Mouse (Mus musculus) heart, embryonic 10.5 days (tissue): ENCODE measurements around the gene Cdc34b. TPM values are rescaled to one million over a fixed set of nuclear protein-coding genes. Genes with fewer than 3 reads are reported as not detected.
"Not testable (repeated sequence)": the region's sequence is repeated elsewhere in the genome, so short reads cannot be mapped to it uniquely, and the experiment has no call there.

Experiments
- DNase-seq: peaks from one replicate; pipeline ENCODE4 v3.0.0-alpha.2; 2017; ENCODE audit warnings: low spot score
- H3K27ac ChIP-seq: fragments of 300-500 bp; sonication (generic); 2 replicates; pipeline ENCODE4 v1.5.1; 2016; ENCODE audit warnings: mild to moderate bottlenecking
- H3K27me3 ChIP-seq: fragments of 300-500 bp; sonication (generic); 2 replicates; pipeline ENCODE4 v1.6.1; 2016; ENCODE audit warnings: mild to moderate bottlenecking; ENCODE audit not compliant: poor library complexity, insufficient read depth, severe bottlenecking
- H3K36me3 ChIP-seq: fragments of 300-500 bp; sonication (generic); 2 replicates; pipeline ENCODE4 v1.6.1; 2016; ENCODE audit warnings: mild to moderate bottlenecking, moderate library complexity
- H3K4me1 ChIP-seq: fragments of 300-500 bp; sonication (generic); 2 replicates; pipeline ENCODE4 v1.6.1; 2016; ENCODE audit warnings: mild to moderate bottlenecking
- H3K4me3 ChIP-seq: fragments of 300-500 bp; sonication (generic); 2 replicates; pipeline ENCODE4 v1.5.1; 2016; ENCODE audit warnings: mild to moderate bottlenecking, moderate library complexity
- H3K9me3 ChIP-seq: fragments of 300-500 bp; sonication (generic); 2 replicates; pipeline ENCODE4 v1.6.1; 2016; ENCODE audit warnings: mild to moderate bottlenecking, moderate library complexity
- WGBS: fragments of 180-500 bp; shearing (Covaris S2); methylation state at CpG from one replicate; pipeline ENCODE4 v1.1.7; 2016; 5-methylcytosine and 5-hydroxymethylcytosine counted together
- polyA plus RNA-seq: library from polyadenylated mRNA; unstranded; fragments of >200 nt; fragmentation: Nextera tagmentation; extraction: Ambion mirVana; gene quantifications from 2 replicates; pipeline ENCODE4 v1.2.1, GENCODE M21; 2016

The Cdc34b gene
- polyA plus RNA-seq: 0.16 TPM in 1 of 2 replicates, not detected in the other

DNA sequence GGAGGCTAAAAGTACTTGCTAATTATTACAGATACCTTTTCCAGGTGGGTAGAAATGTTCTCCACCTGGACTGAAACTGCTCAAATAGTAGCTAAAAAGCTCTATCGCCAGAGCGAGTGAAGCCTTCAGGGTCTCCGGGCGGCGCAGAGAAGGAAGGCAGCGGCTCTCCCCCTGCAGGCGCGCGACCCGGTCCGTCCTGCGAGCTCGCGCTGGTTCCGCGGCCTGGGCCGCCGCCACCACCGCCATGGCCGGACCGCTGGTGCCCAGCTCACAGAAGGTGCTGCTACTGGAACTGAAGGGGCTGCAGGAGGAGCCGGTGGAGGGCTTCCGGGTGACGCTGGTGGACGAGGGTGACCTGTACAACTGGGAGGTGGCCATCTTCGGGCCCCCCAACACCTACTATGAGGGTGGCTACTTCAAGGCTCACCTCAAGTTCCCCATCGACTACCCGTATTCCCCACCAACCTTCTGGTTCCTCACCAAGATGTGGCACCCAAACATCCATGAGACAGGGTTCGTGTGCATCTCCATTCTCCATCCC lies at the start of gene Cdc34b:
TSS of gene Cdc34b (plus strand) at position 51 of the 541 bp plus-strand sequence.
- H3K27me3 ChIP-seq: peaks cover 35% of the 10 kb centered on the region

GRCm38 (mm10) chr11:94692502-94692901 lies 49.1 kb upstream of the Cdc34b start:
- not testable (repeated sequence) for DNase-seq, H3K27ac ChIP-seq, H3K36me3 ChIP-seq, H3K9me3 ChIP-seq, H3K4me1 ChIP-seq, H3K27me3 ChIP-seq, H3K4me3 ChIP-seq

More for the DNA sequence above, at the start of gene Cdc34b:
- WGBS: 68% methylated on average over 29 of the region's 29 CpGs
- Histone ChIP-seq H3K36me3 (no peaks in the 10 kb centered on the region), H3K4me1 (no peaks in the 10 kb centered on the region), H3K4me3 (no peak within 1 kb of the TSS), H3K27ac (no peak within 1 kb of the TSS), H3K9me3 (peaks cover 7% of the 10 kb centered on the region; the same call in 1 of the 2 replicates)
- no peak for DNase-seq

DNA sequence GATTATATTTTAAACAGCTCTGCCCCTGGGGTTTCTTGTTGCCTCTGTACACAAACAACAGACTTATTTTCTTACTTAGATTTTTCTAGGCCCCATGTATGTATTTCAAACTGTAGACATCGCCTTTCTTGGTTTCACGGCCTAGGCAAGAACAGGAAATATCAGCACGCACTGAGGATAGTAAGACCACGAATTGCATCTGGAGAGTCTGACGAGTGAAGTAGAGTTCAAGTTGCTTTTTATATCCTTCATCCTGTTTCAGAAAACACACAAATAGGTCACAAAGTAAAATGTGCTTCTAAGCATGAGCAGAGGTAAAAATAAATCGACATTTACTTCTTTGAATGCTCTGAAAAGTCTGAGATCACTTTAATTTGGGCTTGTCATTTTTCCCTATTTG lies 46.1 kb upstream of the Cdc34b start:
- WGBS: 75% methylated on average over 6 of the region's 6 CpGs
- H3K9me3 ChIP-seq: no peaks in the 10 kb centered on the region
- peaks cover 9% of the 10 kb centered on the region; the same call in 1 of the 2 replicates for H3K4me1 ChIP-seq
- H3K27ac ChIP-seq: no peak overlapping the region
- DNase-seq: no peak
- no peak overlapping the region for H3K4me3 ChIP-seq
- H3K36me3 ChIP-seq: no peaks in the 10 kb centered on the region
- H3K27me3 ChIP-seq: no peaks in the 10 kb centered on the region

- H3K4me3 ChIP-seq: no peak overlapping the region
- no peak overlapping the region for H3K27ac ChIP-seq
- DNase-seq: no peak
- 87% methylated on average over 2 of the region's 2 CpGs for WGBS
- peaks cover 21% of the 10 kb centered on the region for H3K4me1 ChIP-seq
- H3K27me3 ChIP-seq: no peaks in the 10 kb centered on the region
- no peaks in the 10 kb centered on the region for H3K9me3 ChIP-seq
- no peaks in the 10 kb centered on the region for H3K36me3 ChIP-seq
These were observed 44.4 kb upstream of the Cdc34b start for GRCm38 (mm10) chr11:94697140-94697539.

GRCm38 (mm10) chr11:94697703-94698464 lies 43.7 kb upstream of the Cdc34b start:
- Histone ChIP-seq H3K27me3 (no peaks in the 10 kb centered on the region), H3K9me3 (no peaks in the 10 kb centered on the region), H3K4me3 (no peak overlapping the region), H3K36me3 (no peaks in the 10 kb centered on the region), H3K4me1 (peaks cover 21% of the 10 kb centered on the region), H3K27ac (no peak overlapping the region)
- WGBS: 37% methylated on average over 13 of the region's 13 CpGs
- DNase-seq: no peak

DNA sequence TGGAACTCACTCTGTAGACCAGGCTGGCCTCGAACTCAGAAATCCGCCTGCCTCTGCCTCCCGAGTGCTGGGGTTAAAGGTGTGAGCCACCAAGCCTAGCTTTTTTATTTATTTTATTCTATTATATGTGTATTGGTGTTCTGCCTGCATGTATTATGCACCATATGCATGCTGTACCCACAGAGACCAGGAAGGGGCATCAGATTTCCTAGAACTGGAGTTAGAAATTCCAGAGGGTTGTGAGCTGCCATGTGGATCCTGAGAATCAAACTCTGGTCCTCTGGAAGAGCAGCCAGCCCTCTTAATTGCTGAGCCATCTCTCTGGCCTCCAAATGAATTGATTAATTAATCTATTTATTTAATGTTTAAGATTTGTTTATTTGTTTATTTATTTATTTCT lies 42.2 kb upstream of the Cdc34b start:
- H3K27ac ChIP-seq: no peak overlapping the region
- H3K4me1 ChIP-seq: peaks cover 21% of the 10 kb centered on the region
- 89% methylated on average over 3 of the region's 3 CpGs for WGBS
- H3K9me3 ChIP-seq: no peaks in the 10 kb centered on the region
- no peaks in the 10 kb centered on the region for H3K36me3 ChIP-seq
- H3K27me3 ChIP-seq: no peaks in the 10 kb centered on the region
- no peak overlapping the region for H3K4me3 ChIP-seq
- DNase-seq: no peak

- Histone ChIP-seq H3K27me3 (no peaks in the 10 kb centered on the region), H3K36me3 (no peaks in the 10 kb centered on the region), H3K27ac (no peak overlapping the region), H3K9me3 (no peaks in the 10 kb centered on the region), H3K4me1 (peaks cover 21% of the 10 kb centered on the region), H3K4me3 (no peak overlapping the region)
- DNase-seq: no peak
- 68% methylated on average over 27 of the region's 27 CpGs for WGBS
These were observed 40.0 kb upstream of the Cdc34b start for GRCm38 (mm10) chr11:94701401-94702215.

- Histone ChIP-seq H3K4me3 (no peak overlapping the region), H3K36me3 (no peaks in the 10 kb centered on the region), H3K27ac (no peak overlapping the region), H3K9me3 (no peaks in the 10 kb centered on the region), H3K27me3 (no peaks in the 10 kb centered on the region), H3K4me1 (peaks cover 21% of the 10 kb centered on the region)
- WGBS: 75% methylated on average over 3 of the region's 3 CpGs
- no peak for DNase-seq
These were observed 39.4 kb upstream of the Cdc34b start for GRCm38 (mm10) chr11:94702216-94702610.

DNA sequence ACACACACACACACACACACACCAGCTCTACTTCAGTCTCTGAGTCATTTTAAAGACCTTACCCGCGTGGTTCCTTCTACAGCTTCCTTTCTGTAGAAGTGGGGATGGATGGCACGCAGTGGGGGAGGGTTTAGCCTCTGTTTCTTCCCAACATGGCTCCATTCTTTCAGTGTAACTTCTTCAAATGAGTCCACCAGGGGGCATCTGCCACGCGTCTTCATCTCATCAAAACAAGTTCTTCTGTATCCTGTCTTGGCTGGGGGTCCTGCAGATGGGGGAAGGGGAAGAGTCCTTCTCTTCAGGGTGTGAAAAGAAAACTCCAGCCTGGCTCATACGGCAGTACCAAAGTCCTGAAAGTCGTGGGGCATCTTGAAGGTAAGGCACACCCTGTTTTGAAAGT lies 37.6 kb upstream of the Cdc34b start:
- H3K9me3 ChIP-seq: no peaks in the 10 kb centered on the region
- no peaks in the 10 kb centered on the region for H3K27me3 ChIP-seq
- peaks cover 12% of the 10 kb centered on the region for H3K4me1 ChIP-seq
- DNase-seq: no peak
- H3K27ac ChIP-seq: no peak overlapping the region
- H3K36me3 ChIP-seq: no peaks in the 10 kb centered on the region
- 44% methylated on average over 7 of the region's 7 CpGs for WGBS
- no peak overlapping the region for H3K4me3 ChIP-seq

GRCm38 (mm10) chr11:94704472-94704871 lies 37.1 kb upstream of the Cdc34b start, which contains the start of gene Gm11541:
Gm11541 (minus strand) TSS chr11:94704499.
- H3K9me3 ChIP-seq: no peaks in the 10 kb centered on the region
- peaks cover 12% of the 10 kb centered on the region for H3K4me1 ChIP-seq
- no peaks in the 10 kb centered on the region for H3K27me3 ChIP-seq
- H3K4me3 ChIP-seq: no peak within 1 kb of the TSS
- no peak for DNase-seq
- H3K36me3 ChIP-seq: no peaks in the 10 kb centered on the region
- H3K27ac ChIP-seq: no peak within 1 kb of the TSS
- 85% methylated on average over 5 of the region's 5 CpGs for WGBS

GRCm38 (mm10) chr11:94713246-94713860 lies 28.2 kb upstream of the Cdc34b start:
- Histone ChIP-seq H3K4me1 (peaks cover 19% of the 10 kb centered on the region), H3K27ac (no peak overlapping the region), H3K9me3 (no peaks in the 10 kb centered on the region), H3K4me3 (no peak overlapping the region), H3K36me3 (no peaks in the 10 kb centered on the region), H3K27me3 (peaks cover 21% of the 10 kb centered on the region)
- no peak for DNase-seq
- WGBS: 21% methylated on average over 11 of the region's 11 CpGs

DNA sequence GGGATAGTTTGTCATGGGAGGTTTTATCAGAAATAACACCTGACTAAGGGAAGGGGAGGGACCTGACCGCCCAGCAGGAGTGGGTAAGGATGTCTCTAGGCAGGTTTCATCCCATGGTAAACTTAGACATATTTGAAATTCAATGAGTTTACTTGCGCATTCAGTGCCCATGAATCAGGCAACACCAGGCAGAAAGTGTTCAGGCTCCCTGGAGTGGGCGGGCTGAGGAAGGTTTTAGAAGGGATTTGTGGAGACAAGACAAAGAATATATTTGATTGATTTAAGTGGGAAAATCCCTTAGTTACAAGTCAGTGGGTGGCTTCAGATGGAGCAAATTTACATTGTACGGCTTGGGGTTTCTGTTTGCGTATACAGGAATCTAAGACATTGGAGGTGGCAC lies 26.0 kb upstream of the Cdc34b start:
- no peak overlapping the region for H3K4me3 ChIP-seq
- no peaks in the 10 kb centered on the region for H3K9me3 ChIP-seq
- no peak overlapping the region for H3K27ac ChIP-seq
- WGBS: 80% methylated on average over 5 of the region's 5 CpGs
- no peaks in the 10 kb centered on the region for H3K36me3 ChIP-seq
- peaks cover 23% of the 10 kb centered on the region for H3K4me1 ChIP-seq
- no peak for DNase-seq
- peaks cover 21% of the 10 kb centered on the region for H3K27me3 ChIP-seq
